Mouse (Mus musculus): ENCODE results near the gene Rbm11. TPM values are rescaled to one million over a fixed set of nuclear protein-coding genes. Genes with fewer than 3 reads are reported as not detected.

Rbm11 gene
- 1 to 10 TPM; 1.3 to 1.4 TPM for total RNA-seq (2021)
- long read RNA-seq, experiment 1 = 0 reads
- long read RNA-seq, experiment 2 = 0 reads

- DNase-seq (ENCODE audit: low spot score in 2 of 2) = peak; percentile 81 to 83
These were observed at the start of gene Rbm11 for GRCm38 (mm10) chr16:75592671-75593500. Rbm11 (plus strand) TSS chr16:75592844.

GRCm38 (mm10) chr16:75545310-75545709, 47.3 kb upstream of the Rbm11 start:
- no peak for DNase-seq (ENCODE audit: low spot score in 2 of 2)

GRCm38 (mm10) chr16:75562910-75563309, 29.7 kb upstream of the Rbm11 start:
- no peak for DNase-seq (ENCODE audit: low spot score in 2 of 2)

GRCm38 (mm10) chr16:75582279-75582678, 10.4 kb upstream of the Rbm11 start:
- DNase-seq (ENCODE audit: low spot score in 2 of 2) = no peak

- DNase-seq (ENCODE audit: low spot score in 2 of 2) = no peak
These were observed 6.7 kb upstream of the Rbm11 start, which contains the start of gene Lipi for GRCm38 (mm10) chr16:75585961-75586360. Lipi (minus strand) TSS chr16:75586061.

- DNase-seq (ENCODE audit: low spot score in 2 of 2) = no peak
These were observed 6.2 kb upstream of the Rbm11 start for GRCm38 (mm10) chr16:75586466-75586865.

- DNase-seq (ENCODE audit: low spot score in 2 of 2) = no peak
These were observed 998 bp downstream of the Rbm11 start for GRCm38 (mm10) chr16:75593501-75594183.

GRCm38 (mm10) chr16:75606415-75606814, 13.8 kb downstream of the Rbm11 start:
- DNase-seq (ENCODE audit: low spot score in 2 of 2) = no peak

- no peak for DNase-seq (ENCODE audit: low spot score in 2 of 2)
These were observed 19.9 kb downstream of the Rbm11 start for GRCm38 (mm10) chr16:75612561-75612960.

- DNase-seq (ENCODE audit: low spot score in 2 of 2) = peak in 1 of 2 experiments; percentile 8
These were observed 25.2 kb downstream of the Rbm11 start for GRCm38 (mm10) chr16:75617651-75618349.

- DNase-seq (ENCODE audit: low spot score in 2 of 2) = no peak
These were observed 35.2 kb downstream of the Rbm11 start for GRCm38 (mm10) chr16:75627862-75628261.

Other genes with a start within 250 kb of the Rbm11 start
- not detected for gene Lipi, start 6.8 kb upstream of the Rbm11 start, total RNA-seq (2021)
- gene Hspa13, start 174.3 kb downstream of the Rbm11 start, total RNA-seq (2021) = 10 to 100 TPM; 35.9 to 44.5 TPM

All from adrenal gland, adult 18-20 months (tissue).